Comparison of ENCODE assay signal across 9 mouse cellular contexts in genomic region chr11:11845044-11845443, GRCm38 (mm10). TPM values are rescaled to one million over a fixed set of nuclear protein-coding genes. Genes with fewer than 3 reads are reported as not detected.
DNase-seq lines count a peak whose midpoint lies in the region; ATAC-seq and TF ChIP-seq lines count a peak whose summit lies in the region.
"Had no signal": no experiment of that assay in that cellular context is flagged by ENCODE, and none has a peak within 500 bp of the region (broad histone marks: within the 10 kb centered on the region; RNA-seq: fewer than 3 reads in every experiment).

No protein-coding gene starts in this region.

- H3K4me2 ChIP-seq in hindbrain, embryonic 12.5 days (replicated peaks), result no peak overlapping the region
- H3K4me2 ChIP-seq in hindbrain, embryonic 11.5 days (replicated peaks; ENCODE audit: low read depth, low read length), result no peak overlapping the region
- no peak overlapping the region for H3K4me2 ChIP-seq in intestine, postnatal 0 days (replicated peaks; ENCODE audit: low read depth)

- no peak for ATAC-seq in hindbrain, embryonic 12.5 days (ENCODE audit: low FRiP score)
- ATAC-seq in hindbrain, embryonic 11.5 days (ENCODE audit: low FRiP score), result no peak
- ATAC-seq in intestine, postnatal 0 days, result no peak

- no peak for TF ChIP-seq CTCF in intestine, postnatal 0 days (IDR thresholded peaks at IDR 0.05; ENCODE audit: low read depth)
- no peak for TF ChIP-seq CTCF in cerebellum, adult 2 months (IDR thresholded peaks at IDR 0.05; ENCODE audit: borderline replicate concordance, insufficient read depth, low read depth, low read length)

- H3K9me3 ChIP-seq in hindbrain, embryonic 12.5 days (replicated peaks), result no peaks in the 10 kb centered on the region
- no peaks in the 10 kb centered on the region for H3K9me3 ChIP-seq in hindbrain, embryonic 11.5 days (ENCODE audit: control insufficient read depth, low read length)
- H3K9me3 ChIP-seq in embryonic facial prominence, embryonic 10.5 days, result no peaks in the 10 kb centered on the region
- no peaks in the 10 kb centered on the region for H3K9me3 ChIP-seq in intestine, postnatal 0 days (ENCODE audit: control insufficient read depth)

- WGBS in hindbrain, embryonic 12.5 days, result 57% methylated on average over 8 of the region's 8 CpGs
- WGBS in hindbrain, embryonic 11.5 days, result 60% methylated on average over 8 of the region's 8 CpGs
- 69% methylated on average over 8 of the region's 8 CpGs for WGBS in embryonic facial prominence, embryonic 10.5 days
- 75% methylated on average over 8 of the region's 8 CpGs for WGBS in intestine, postnatal 0 days
- 54% methylated on average over 8 of the region's 8 CpGs for WGBS in cerebellum, adult 2 months

- H3K27me3 ChIP-seq in hindbrain, embryonic 12.5 days, result no peaks in the 10 kb centered on the region
- H3K27me3 ChIP-seq in hindbrain, embryonic 11.5 days (ENCODE audit: control insufficient read depth, insufficient read depth, low read length), result no peaks in the 10 kb centered on the region
- H3K27me3 ChIP-seq in embryonic facial prominence, embryonic 10.5 days (replicated peaks; ENCODE audit: low read depth, poor library complexity, severe bottlenecking), result no peaks in the 10 kb centered on the region
- H3K27me3 ChIP-seq in intestine, postnatal 0 days (replicated peaks; ENCODE audit: control insufficient read depth, insufficient read depth, low read length), result no peaks in the 10 kb centered on the region
- no peaks in the 10 kb centered on the region for H3K27me3 ChIP-seq in cerebellum, adult 2 months (ENCODE audit: control insufficient read depth, insufficient read depth, low read length)
- H3K27me3 ChIP-seq: CH12.LX had no signal

- no peak overlapping the region for H3K4me3 ChIP-seq in hindbrain, embryonic 12.5 days
- no peak overlapping the region for H3K4me3 ChIP-seq in hindbrain, embryonic 11.5 days (ENCODE audit: low read depth, low read length)
- H3K4me3 ChIP-seq in embryonic facial prominence, embryonic 10.5 days, result no peak overlapping the region
- H3K4me3 ChIP-seq in intestine, postnatal 0 days (ENCODE audit: low read depth, low read length), result no peak overlapping the region
- H3K4me3 ChIP-seq in cerebellum, adult 2 months (replicated peaks; ENCODE audit: insufficient read depth, low read depth, low read length), result no peak overlapping the region

- DNase-seq in hindbrain, embryonic 11.5 days (ENCODE audit: low spot score), result no peak
- DNase-seq in embryonic facial prominence, embryonic 10.5 days (ENCODE audit: low spot score), result no peak
- DNase-seq in gastrocnemius, postnatal 14 days, result peak; percentile 74
- DNase-seq in cerebellum, postnatal 4 days (ENCODE audit: low spot score in 2 of 2), result no peak
- no peak for DNase-seq in cerebellum, adult 2 months
- DNase-seq in layer of hippocampus, adult 9-11 months, result no peak

- no peak overlapping the region for H3K9ac ChIP-seq in hindbrain, embryonic 12.5 days
- H3K9ac ChIP-seq in hindbrain, embryonic 11.5 days (ENCODE audit: low read depth, low read length), result no peak overlapping the region
- no peak overlapping the region for H3K9ac ChIP-seq in intestine, postnatal 0 days (ENCODE audit: low read depth, low read length)

- peaks cover 12% of the 10 kb centered on the region for H3K4me1 ChIP-seq in hindbrain, embryonic 12.5 days
- no peaks in the 10 kb centered on the region; the same call in 1 of the 2 replicates for H3K4me1 ChIP-seq in hindbrain, embryonic 11.5 days (replicated peaks; ENCODE audit: control insufficient read depth, insufficient read depth, low read length)
- H3K4me1 ChIP-seq in embryonic facial prominence, embryonic 10.5 days, result peaks cover 22% of the 10 kb centered on the region
- H3K4me1 ChIP-seq in intestine, postnatal 0 days (replicated peaks; ENCODE audit: control insufficient read depth, insufficient read depth, low read length), result 0 out of 2 replicates have a peak, but pooled peaks cover 5% of the 10 kb centered on the region
- H3K4me1 ChIP-seq in cerebellum, adult 2 months (ENCODE audit: control insufficient read depth, insufficient read depth, low read length), result peaks cover 10% of the 10 kb centered on the region

- intact Hi-C loops in gastrocnemius, postnatal 14 days (cut with DNase I; ENCODE audit: low total_unique reads), result no loop called here

- H3K36me3 ChIP-seq in hindbrain, embryonic 12.5 days, result no peaks in the 10 kb centered on the region
- H3K36me3 ChIP-seq in hindbrain, embryonic 11.5 days (ENCODE audit: control insufficient read depth, insufficient read depth, low read length), result no peaks in the 10 kb centered on the region
- H3K36me3 ChIP-seq in embryonic facial prominence, embryonic 10.5 days (replicated peaks), result no peaks in the 10 kb centered on the region
- H3K36me3 ChIP-seq in intestine, postnatal 0 days (ENCODE audit: control insufficient read depth, insufficient read depth), result peaks cover 4% of the 10 kb centered on the region; the same call in 1 of the 2 replicates

- TF ChIP-seq POLR2A in cerebellum, adult 2 months (IDR thresholded peaks at IDR 0.05; ENCODE audit: borderline replicate concordance, insufficient read depth, low read length), result no peak

- peak overlapping the region; percentile 55; the same call in 1 of the 2 replicates for H3K27ac ChIP-seq in hindbrain, embryonic 12.5 days
- H3K27ac ChIP-seq in hindbrain, embryonic 11.5 days (ENCODE audit: low read depth, low read length), result no peak overlapping the region
- H3K27ac ChIP-seq in embryonic facial prominence, embryonic 10.5 days (replicated peaks), result peak overlapping the region; percentile 72
- 0 out of 2 replicates have a peak overlapping the region, but pooled peaks have one; percentile 41 for H3K27ac ChIP-seq in intestine, postnatal 0 days (ENCODE audit: low read depth, low read length)
- no peak overlapping the region for H3K27ac ChIP-seq in cerebellum, adult 2 months (ENCODE audit: insufficient read depth, low read length)

RNA-seq across cellular contexts. Expression of gene Fignl1, which starts 36.3 kb away (rescaled TPM):
- 41.0 and 41.1 TPM in 2 replicates for polyA plus RNA-seq in hindbrain, embryonic 12.5 days (2016; fragmentation: Nextera tagmentation; extraction: Ambion mirVana)
- 66.4 and 73.5 TPM in 2 replicates for polyA plus RNA-seq in hindbrain, embryonic 11.5 days (2014; fragmentation: Nextera tagmentation; extraction: Ambion mirVana)
- polyA plus RNA-seq in embryonic facial prominence, embryonic 10.5 days (2016; fragmentation: Nextera tagmentation; extraction: Ambion mirVana), result 105 and 112 TPM in 2 replicates
- 1 to 10 TPM; 1.5 to 2.9 TPM for total RNA-seq in gastrocnemius, postnatal 14 days (2021)
- 8.1 and 8.3 TPM in 2 replicates for polyA plus RNA-seq in intestine, postnatal 0 days (2015; fragmentation: Nextera tagmentation; extraction: Ambion mirVana)
- 0.65 TPM in 2 replicates for polyA plus RNA-seq in cerebellum, adult 2 months (2012; rRNA removed)

RNA-seq across cellular contexts. Expression of gene Ddc, which starts 52.9 kb away (rescaled TPM):
- 8.3 and 12.4 TPM in 2 replicates for polyA plus RNA-seq in hindbrain, embryonic 12.5 days (2016; fragmentation: Nextera tagmentation; extraction: Ambion mirVana)
- 8.3 and 14.3 TPM in 2 replicates for polyA plus RNA-seq in hindbrain, embryonic 11.5 days (2014; fragmentation: Nextera tagmentation; extraction: Ambion mirVana)
- polyA plus RNA-seq in embryonic facial prominence, embryonic 10.5 days (2016; fragmentation: Nextera tagmentation; extraction: Ambion mirVana), result 6.9 and 8.8 TPM in 2 replicates
- total RNA-seq in gastrocnemius, postnatal 14 days (2021), result 10 to 100 TPM; 20.5 to 28.2 TPM
- polyA plus RNA-seq in intestine, postnatal 0 days (2015; fragmentation: Nextera tagmentation; extraction: Ambion mirVana), result 19.2 and 20.9 TPM in 2 replicates
- polyA plus RNA-seq in cerebellum, adult 2 months (2012; rRNA removed), result 11.0 and 13.1 TPM in 2 replicates

Comparison
In these comparisons a context has a peak if more than half of its experiments do, and no peak if none do; other contexts are left out.
1. H3K27ac ChIP-seq: peak in hindbrain, embryonic 12.5 days (single experiment), embryonic facial prominence, embryonic 10.5 days (single experiment) and intestine, postnatal 0 days (single experiment); none in hindbrain, embryonic 11.5 days (single experiment) and cerebellum, adult 2 months (single experiment).